Mouse (Mus musculus) layer of hippocampus, adult 8-10 months (tissue): ENCODE measurements around the gene Glb1. TPM values are rescaled to one million over a fixed set of nuclear protein-coding genes. Genes with fewer than 3 reads are reported as not detected.
A peak's percentile ranks its signal among the peaks of the same experiment; 100 is the strongest.

Experiments used
- DNase-seq, 2 experiments: peaks; one replicate each; pipeline ENCODE4 v3.0.0; 2022; ENCODE audit warnings: low spot score in 2 of 2
- total RNA-seq, 4 experiments: library from RNA; stranded (reverse); gene quantifications; 2 replicates each; pipeline ENCODE4 v1.2.4; 2022

Glb1 gene
- total RNA-seq, 4 experiments from 2014 or later = 20.2 to 40.0 (median 30.7) TPM

GRCm38 (mm10) chr9:114442893-114443292 is 42.0 kb downstream of the Glb1 start:
- DNase-seq = no peak

DNA sequence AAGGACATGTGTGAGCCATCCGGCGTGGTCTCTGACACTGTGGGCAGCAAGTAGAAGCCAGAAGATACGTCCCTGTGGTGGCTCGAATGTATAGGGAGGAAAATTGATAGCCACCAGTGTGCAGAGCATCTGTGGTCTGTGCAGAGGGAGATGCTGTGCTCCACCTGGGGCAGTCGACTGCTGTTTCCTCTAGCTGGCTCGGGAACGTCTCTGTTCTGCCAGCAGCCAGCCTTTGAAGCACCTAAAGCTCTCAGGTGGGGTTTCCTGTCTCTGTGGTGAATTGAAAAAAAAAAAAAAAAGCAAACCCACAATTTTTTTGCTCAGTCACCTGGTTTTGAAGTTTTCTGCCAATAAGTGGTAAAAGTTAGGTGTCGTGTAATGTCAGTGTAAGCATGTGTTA is 42.5 kb downstream of the Glb1 start:
- no peak for DNase-seq

GRCm38 (mm10) chr9:114446887-114447286 is 46.0 kb downstream of the Glb1 start:
- DNase-seq = no peak

GRCm38 (mm10) chr9:114448700-114449099 is 47.8 kb downstream of the Glb1 start:
- DNase-seq = no peak

GRCm38 (mm10) chr9:114449120-114449754 is 48.4 kb downstream of the Glb1 start:
- no peak for DNase-seq

GRCm38 (mm10) chr9:114451615-114452014 is 50.7 kb downstream of the Glb1 start:
- DNase-seq = no peak

DNA sequence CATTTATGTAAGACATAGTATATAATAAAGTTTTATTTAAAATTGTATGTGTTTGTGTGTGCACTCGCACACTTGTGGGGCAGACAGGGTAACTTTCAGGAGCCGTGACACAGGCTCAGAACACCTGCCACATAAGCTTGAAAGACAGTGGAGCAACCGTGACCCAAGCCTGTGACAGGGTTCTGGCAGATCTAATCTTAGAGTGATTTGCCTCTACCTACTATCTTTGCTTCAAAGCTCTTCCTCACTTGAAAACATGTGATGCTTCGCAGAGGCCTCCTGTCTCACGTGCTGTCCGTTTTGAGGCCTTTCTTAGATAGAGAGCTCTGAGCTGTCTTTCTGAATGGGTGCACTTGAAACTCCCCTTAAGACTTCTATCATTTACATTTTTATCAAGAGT is 51.5 kb downstream of the Glb1 start:
- DNase-seq = no peak

GRCm38 (mm10) chr9:114455420-114455819 is 54.5 kb downstream of the Glb1 start:
- DNase-seq = no peak

DNA sequence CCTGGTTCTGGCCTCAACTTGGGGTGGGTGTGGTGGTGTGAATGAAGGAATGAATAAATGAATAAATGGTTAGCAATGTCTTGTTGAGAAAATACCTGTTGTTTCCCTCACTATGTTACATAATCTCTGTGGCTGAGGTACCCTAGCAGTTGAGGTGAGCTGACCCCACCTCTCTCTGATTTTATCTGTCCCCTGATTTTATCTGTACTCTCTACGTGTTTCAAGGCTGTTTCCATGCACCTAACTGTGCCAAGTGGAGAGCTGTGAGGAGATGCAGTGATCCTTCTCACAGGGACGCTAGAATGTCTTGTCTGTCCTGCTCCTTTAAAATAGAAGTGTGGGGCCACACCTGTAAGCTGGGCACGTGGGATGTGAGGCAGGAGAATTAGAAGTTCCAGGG is 57.6 kb downstream of the Glb1 start:
- no peak for DNase-seq

GRCm38 (mm10) chr9:114462569-114462968 is 61.7 kb downstream of the Glb1 start:
- no peak for DNase-seq

DNA sequence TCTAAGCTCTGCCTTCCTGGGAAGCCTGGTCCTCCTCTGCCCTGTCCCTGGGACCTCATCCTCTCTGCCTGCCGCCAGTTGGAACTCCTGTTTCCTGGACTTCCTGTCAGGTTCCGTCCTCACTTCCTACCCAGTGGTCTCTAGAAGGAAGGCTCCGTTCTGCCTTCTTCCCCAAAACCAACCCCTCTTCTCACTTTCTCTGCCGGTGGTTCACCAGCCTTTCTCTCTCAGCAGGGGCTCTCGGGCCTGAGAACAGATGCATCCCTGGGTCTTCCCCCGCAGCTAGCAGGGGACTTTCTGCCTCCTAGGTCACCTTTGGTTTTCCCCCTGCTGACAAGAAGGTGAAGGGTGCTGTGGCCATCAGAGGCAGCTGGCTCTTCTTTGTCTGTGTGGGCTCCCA is 64.6 kb downstream of the Glb1 start:
- no peak for DNase-seq

- no peak for DNase-seq
Measured at GRCm38 (mm10) chr9:114466871-114467270, 66.0 kb downstream of the Glb1 start.

DNA sequence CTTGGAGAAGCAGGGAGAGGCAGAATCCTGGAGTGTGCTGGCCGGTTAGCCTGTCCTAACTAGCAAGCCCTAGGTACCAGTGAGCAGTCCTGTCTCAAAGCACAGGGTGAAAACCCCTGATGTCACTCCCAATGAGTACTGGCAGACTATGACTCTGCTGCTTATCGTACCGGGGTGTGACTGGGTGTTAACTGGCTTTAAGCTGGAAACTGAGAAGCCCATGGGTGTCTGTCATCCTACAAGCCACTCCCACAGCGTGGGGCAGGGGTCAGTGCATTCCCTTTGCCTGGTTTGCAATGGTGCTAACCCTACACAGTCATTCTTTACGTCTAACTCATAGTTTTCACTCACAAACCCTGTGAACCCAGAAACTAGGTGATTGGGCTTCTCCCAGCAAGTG is 67.3 kb downstream of the Glb1 start:
- DNase-seq = no peak

DNA sequence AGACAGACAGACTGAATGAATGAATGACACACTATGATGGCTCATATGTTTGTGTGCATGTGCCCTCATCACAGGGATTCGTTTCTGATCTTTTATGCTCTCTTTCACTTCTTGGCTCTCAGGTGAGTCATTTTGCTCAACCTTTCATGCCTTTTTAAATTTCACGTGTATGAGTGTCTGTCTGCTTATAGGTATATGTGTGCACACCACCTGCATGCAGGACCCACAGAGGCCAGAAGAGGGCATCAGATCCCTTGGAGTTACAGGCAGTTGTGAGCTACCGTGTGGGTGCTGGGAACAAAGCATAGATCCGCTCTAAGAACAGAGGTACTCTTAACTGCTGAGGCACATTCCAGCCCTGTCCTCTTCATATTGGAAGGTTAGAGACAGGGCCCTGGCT is 67.8 kb downstream of the Glb1 start:
- no peak for DNase-seq

GRCm38 (mm10) chr9:114471892-114472291 is 71.0 kb downstream of the Glb1 start:
- no peak for DNase-seq

GRCm38 (mm10) chr9:114477019-114477418 is 76.1 kb downstream of the Glb1 start:
- no peak for DNase-seq

- DNase-seq = no peak
Measured at GRCm38 (mm10) chr9:114480940-114481339, 80.1 kb downstream of the Glb1 start.

GRCm38 (mm10) chr9:114484771-114485170 is 83.9 kb downstream of the Glb1 start:
- DNase-seq = no peak

- no peak for DNase-seq
Measured at GRCm38 (mm10) chr9:114486808-114487207, 85.9 kb downstream of the Glb1 start.

GRCm38 (mm10) chr9:114487481-114488258 is 86.8 kb downstream of the Glb1 start:
- no peak for DNase-seq

DNA sequence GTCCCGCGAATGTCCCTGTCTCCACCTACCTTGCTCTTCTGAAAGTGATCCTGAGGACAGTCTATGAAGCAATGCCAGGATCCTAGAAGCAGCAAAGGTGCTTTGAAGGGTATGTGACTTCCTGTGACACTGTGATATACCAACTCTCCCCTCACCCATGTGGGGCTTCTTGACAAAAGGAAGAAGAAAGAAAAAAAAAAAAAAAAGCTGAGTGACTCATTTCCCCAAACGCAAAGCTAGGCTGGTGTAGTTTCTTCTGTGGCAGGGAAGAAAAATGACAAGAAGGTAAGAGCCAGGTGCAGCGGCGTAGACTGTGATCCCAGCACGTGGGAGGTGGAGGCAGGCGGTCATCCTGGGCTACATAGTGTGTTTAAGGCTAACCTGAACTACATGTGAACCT is 95.6 kb downstream of the Glb1 start:
- no peak for DNase-seq

DNA sequence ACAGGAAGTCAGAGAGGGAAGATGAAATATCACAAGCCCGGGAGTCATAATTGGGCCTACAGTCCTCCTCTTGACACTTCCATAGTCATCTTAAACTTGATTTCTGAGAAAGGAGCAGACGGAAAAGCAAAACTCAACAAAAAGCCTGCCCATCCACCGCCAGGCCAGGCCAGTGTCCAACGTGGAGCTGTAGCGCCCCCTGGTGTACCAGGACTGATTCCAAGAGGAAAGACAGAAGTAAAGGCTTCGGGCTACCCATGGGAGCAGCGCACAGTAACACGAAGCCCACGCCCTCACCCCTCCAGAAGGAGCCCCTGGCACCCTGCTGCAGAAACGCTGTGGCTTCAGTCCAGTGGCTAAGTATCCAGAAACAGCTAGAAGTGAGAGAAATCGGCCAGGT is 97.3 kb downstream of the Glb1 start:
- peak; percentile 34 to 72 for DNase-seq
